In genomic region chr15:93336925-93337761, GRCm38 (mm10) we compare ENCODE assay signal across 7 mouse cellular contexts. TPM values are rescaled to one million over a fixed set of nuclear protein-coding genes. Genes with fewer than 3 reads are reported as not detected.
DNase-seq lines count a peak whose midpoint lies in the region; ATAC-seq lines count a peak whose summit lies in the region.

TSS of gene Yaf2 (minus strand) at chr15:93336935.

- peak within 1 kb of the TSS; percentile 89 for H3K4me2 ChIP-seq in intestine, embryonic 15.5 days (replicated peaks)

- H3K4me3 ChIP-seq in intestine, embryonic 15.5 days (replicated peaks), result peak within 1 kb of the TSS; percentile 80
- H3K4me3 ChIP-seq in midbrain, embryonic 10.5 days, result peak within 1 kb of the TSS; percentile 86

- no peaks in the 10 kb centered on the region for H3K27me3 ChIP-seq in intestine, embryonic 15.5 days (replicated peaks)
- H3K27me3 ChIP-seq in midbrain, embryonic 10.5 days (ENCODE audit: low read depth, poor library complexity, severe bottlenecking), result peaks cover 11% of the 10 kb centered on the region; the same call in 1 of the 2 replicates

- no peaks in the 10 kb centered on the region for H3K4me1 ChIP-seq in intestine, embryonic 15.5 days (replicated peaks)
- peaks cover 24% of the 10 kb centered on the region for H3K4me1 ChIP-seq in midbrain, embryonic 10.5 days

- no peaks in the 10 kb centered on the region for H3K36me3 ChIP-seq in intestine, embryonic 15.5 days
- peaks cover 15% of the 10 kb centered on the region for H3K36me3 ChIP-seq in midbrain, embryonic 10.5 days

- WGBS in intestine, embryonic 15.5 days, result under 1% methylated on average over 65 of the region's 73 CpGs
- whole genome bisulfite sequencing in midbrain, embryonic 10.5 days, result under 1% methylated on average over 73 of the region's 73 CpGs

- peak; percentile 96 for ATAC-seq in intestine, embryonic 15.5 days

- peak within 1 kb of the TSS; percentile 89 for H3K27ac ChIP-seq in intestine, embryonic 15.5 days
- H3K27ac ChIP-seq in midbrain, embryonic 10.5 days (replicated peaks), result peak within 1 kb of the TSS; percentile 94

- peak; percentile 83 to 87 for DNase-seq in adrenal gland, adult 18-20 months (ENCODE audit: low spot score in 2 of 2)
- peak; percentile 95 for DNase-seq in embryo, embryonic 11 days
- DNase-seq in gastrocnemius, postnatal 36 days, result peak; percentile 71 to 78
- peak; percentile 88 to 89 for DNase-seq in left cerebral cortex, postnatal 25 days (ENCODE audit: low spot score in 2 of 2)
- DNase-seq in midbrain, embryonic 10.5 days (ENCODE audit: low spot score), result peak; percentile 86
- DNase-seq in right cerebral cortex, postnatal 4 days, result peak; percentile 81

- H3K9ac ChIP-seq in intestine, embryonic 15.5 days, result peak within 1 kb of the TSS; percentile 85

- intact Hi-C loops in gastrocnemius, postnatal 36 days (cut with DNase I), result loop anchor here (5.0 kb wide), 2 partner anchors 60 kb away; partner anchors contain the start of genes Gxylt1, Pphln1 and Zcrb1
- intact Hi-C loops in left cerebral cortex, postnatal 25 days (cut with DNase I), result loop anchor here (5.0 kb wide), 1 partner anchor 60 kb away; the partner anchor contains the start of gene Gxylt1

- H3K9me3 ChIP-seq in intestine, embryonic 15.5 days, result no peaks in the 10 kb centered on the region
- no peaks in the 10 kb centered on the region for H3K9me3 ChIP-seq in midbrain, embryonic 10.5 days (replicated peaks)

RNA-seq across cellular contexts. Expression of gene Yaf2, which starts in this region (rescaled TPM):
- 10 to 100 TPM; 37.7 to 39.1 TPM for total RNA-seq in adrenal gland, adult 18-20 months (2021)
- 10 to 100 TPM; 14.6 to 16.3 TPM for total RNA-seq in gastrocnemius, postnatal 36 days (2021)
- polyA plus RNA-seq in intestine, embryonic 15.5 days (2015; fragmentation: Nextera tagmentation; extraction: Ambion mirVana), result 69.0 and 73.6 TPM in 2 replicates
- 100 to 1,000 TPM; 104 to 108 TPM for total RNA-seq in left cerebral cortex, postnatal 25 days (2021)
- 110 and 113 TPM in 2 replicates for polyA plus RNA-seq in midbrain, embryonic 10.5 days (2016; fragmentation: Nextera tagmentation; extraction: Ambion mirVana)

Comparison
In these comparisons a context has a peak if more than half of its experiments do, and no peak if none do; other contexts are left out.
1. Peak in every context shown above with its lines: DNase-seq, ATAC-seq, H3K4me3 ChIP-seq and H3K27ac ChIP-seq.